Mouse (Mus musculus) limb, embryonic 10.5 days (tissue): ENCODE data around the gene Sarnp. TPM values are rescaled to one million over a fixed set of nuclear protein-coding genes. Genes with fewer than 3 reads are reported as not detected.

Experiments used
- polyA plus RNA-seq: library from polyadenylated mRNA; unstranded; fragments of >200 nt; fragmentation: Nextera tagmentation; extraction: Ambion mirVana; gene quantifications from 2 replicates; pipeline ENCODE4 v1.2.1, GENCODE M21; 2016

Sarnp gene
- polyA plus RNA-seq, 1 experiment from 2014 or later: 245 TPM

Other genes with a start within 250 kb of the Sarnp start
- 3.2 and 5.3 TPM in 2 replicates for gene Erbb3, start 227.7 kb upstream of the Sarnp start, polyA plus RNA-seq
- 592 and 676 TPM in 2 replicates for gene Rps26, start 190.6 kb upstream of the Sarnp start, polyA plus RNA-seq
- gene Ikzf4, start 171.3 kb upstream of the Sarnp start, polyA plus RNA-seq: 2.4 and 2.9 TPM in 2 replicates
- 11.3 and 12.5 TPM in 2 replicates for gene Suox, start 143.3 kb upstream of the Sarnp start, polyA plus RNA-seq
- gene Rab5b, start 121.1 kb upstream of the Sarnp start, polyA plus RNA-seq: 54.0 and 68.0 TPM in 2 replicates
- gene Pmel, start 113.1 kb upstream of the Sarnp start, polyA plus RNA-seq: 0.25 and 0.55 TPM in 2 replicates
- gene Cdk2, start 112.3 kb upstream of the Sarnp start, polyA plus RNA-seq: 136 and 150 TPM in 2 replicates
- gene Dgka, start 72.5 kb upstream of the Sarnp start, polyA plus RNA-seq: 3.7 and 5.0 TPM in 2 replicates
- 61.0 and 63.1 TPM in 2 replicates for gene Pym1, start 69.4 kb upstream of the Sarnp start, polyA plus RNA-seq
- gene Mmp19, start 26.4 kb upstream of the Sarnp start, polyA plus RNA-seq: 0.21 and 0.30 TPM in 2 replicates
- gene Dnajc14, start 13.3 kb upstream of the Sarnp start, polyA plus RNA-seq: 47.7 and 54.0 TPM in 2 replicates
- gene Tmem198b, start 13.0 kb upstream of the Sarnp start, polyA plus RNA-seq: 14.8 and 19.8 TPM in 2 replicates
- gene Ormdl2, start 4.3 kb downstream of the Sarnp start, polyA plus RNA-seq: 52.9 and 62.9 TPM in 2 replicates
- 16.2 TPM in 2 replicates for gene Gdf11, start 74.4 kb downstream of the Sarnp start, polyA plus RNA-seq
- 430 and 439 TPM in 2 replicates for gene Cd63, start 83.7 kb downstream of the Sarnp start, polyA plus RNA-seq
- 9.2 and 10.2 TPM in 2 replicates for gene Rdh5, start 105.6 kb downstream of the Sarnp start, polyA plus RNA-seq
- 168 and 182 TPM in 2 replicates for gene Bloc1s1, start 106.7 kb downstream of the Sarnp start, polyA plus RNA-seq
- gene Itga7, start 116.5 kb downstream of the Sarnp start, polyA plus RNA-seq: 0.15 and 0.24 TPM in 2 replicates
- 0.11 TPM in 1 of 2 replicates, not detected in the other for gene Mettl7b, start 143.7 kb downstream of the Sarnp start, polyA plus RNA-seq
- not detected in 2 replicates for gene Olfr9, start 172.1 kb downstream of the Sarnp start, polyA plus RNA-seq
- gene Olfr763, start 193.5 kb downstream of the Sarnp start, polyA plus RNA-seq: not detected in 2 replicates
- gene Olfr764-ps1, start 222.6 kb downstream of the Sarnp start, polyA plus RNA-seq: not detected in 2 replicates
- gene Olfr765, start 232.7 kb downstream of the Sarnp start, polyA plus RNA-seq: not detected in 2 replicates